Comparison of ENCODE assay signal across 8 mouse cellular contexts in genomic region chr9:69125011-69125786, GRCm38 (mm10).
DNase-seq lines count a peak whose midpoint lies in the region; ATAC-seq and TF ChIP-seq lines count a peak whose summit lies in the region.

No protein-coding gene starts in this region.

- ATAC-seq in embryonic facial prominence, embryonic 15.5 days (ENCODE audit: insufficient number of reproducible peaks, low FRiP score, low TSS enrichment, low read depth): no peak
- ATAC-seq in heart, embryonic 14.5 days (ENCODE audit: insufficient number of reproducible peaks, insufficient read depth, low FRiP score, low read depth): 0 out of 2 replicates have a peak, but pooled peaks have one; percentile 35
- peak; percentile 83 for ATAC-seq in kidney, embryonic 16.5 days (ENCODE audit: low FRiP score, low TSS enrichment)
- no peak for ATAC-seq in liver, embryonic 12.5 days

- WGBS in embryonic facial prominence, embryonic 15.5 days: 10% methylated on average over 22 of the region's 22 CpGs
- WGBS in heart, embryonic 14.5 days: 5% methylated on average over 22 of the region's 22 CpGs
- 3% methylated on average over 22 of the region's 22 CpGs for WGBS in kidney, embryonic 16.5 days
- WGBS in liver, embryonic 12.5 days (ENCODE audit: insufficient replicate concordance): 13% methylated on average over 22 of the region's 22 CpGs

- peaks cover 6% of the 10 kb centered on the region; the same call in 1 of the 2 replicates for H3K4me1 ChIP-seq in embryonic facial prominence, embryonic 15.5 days
- peaks cover 14 to 32% of the 10 kb centered on the region in 2 experiments for H3K4me1 ChIP-seq in heart, embryonic 14.5 days (ENCODE audit: control insufficient read depth in 2 of 2, insufficient read depth in 2 of 2, low read length in 2 of 2)
- peaks cover 16% of the 10 kb centered on the region for H3K4me1 ChIP-seq in kidney, embryonic 16.5 days (ENCODE audit: insufficient read depth, low read length)
- H3K4me1 ChIP-seq in liver, embryonic 12.5 days: peaks cover 10% of the 10 kb centered on the region

- H3K27ac ChIP-seq in embryonic facial prominence, embryonic 15.5 days (replicated peaks): no peak overlapping the region
- H3K27ac ChIP-seq in heart, embryonic 14.5 days (replicated peaks in 1 of 2; ENCODE audit: control insufficient read depth in 1 of 2, insufficient read depth in 1 of 2, low read depth in 2 of 2, low read length in 2 of 2): peak overlapping the region; percentile 44 to 50; a peak in 1 of 4 replicates
- H3K27ac ChIP-seq in kidney, embryonic 16.5 days (ENCODE audit: low read length): peak overlapping the region; percentile 27
- H3K27ac ChIP-seq in liver, embryonic 12.5 days: no peak overlapping the region

- H3K4me2 ChIP-seq in embryonic facial prominence, embryonic 15.5 days (replicated peaks): peak overlapping the region; percentile 45
- peak overlapping the region; percentile 70 for H3K4me2 ChIP-seq in heart, embryonic 14.5 days (ENCODE audit: low read length)
- peak overlapping the region; percentile 56 for H3K4me2 ChIP-seq in kidney, embryonic 16.5 days (replicated peaks; ENCODE audit: low read depth, low read length)
- H3K4me2 ChIP-seq in liver, embryonic 12.5 days: peak overlapping the region; percentile 58
- peak overlapping the region; percentile 56 for H3K4me2 ChIP-seq in myocyte (ENCODE audit: low read depth)

- no peak overlapping the region for H3ac ChIP-seq in myocyte (ENCODE audit: control insufficient read depth, insufficient read length)

- peak overlapping the region; percentile 27 for H3K4me3 ChIP-seq in embryonic facial prominence, embryonic 15.5 days (replicated peaks)
- H3K4me3 ChIP-seq in heart, embryonic 14.5 days (ENCODE audit: control insufficient read depth in 1 of 2, insufficient read depth in 1 of 2, low read depth in 1 of 2, low read length in 2 of 2): peak overlapping the region; percentile 27 to 43
- peak overlapping the region; percentile 30 for H3K4me3 ChIP-seq in kidney, embryonic 16.5 days (ENCODE audit: low read length)
- H3K4me3 ChIP-seq in liver, embryonic 12.5 days: peak overlapping the region; percentile 22
- no peak overlapping the region for H3K4me3 ChIP-seq in myocyte

- no peaks in the 10 kb centered on the region for H3K36me3 ChIP-seq in embryonic facial prominence, embryonic 15.5 days
- H3K36me3 ChIP-seq in heart, embryonic 14.5 days (ENCODE audit: control insufficient read depth, insufficient read depth, low read length): no peaks in the 10 kb centered on the region
- no peaks in the 10 kb centered on the region for H3K36me3 ChIP-seq in kidney, embryonic 16.5 days (ENCODE audit: insufficient read depth, low read length)
- no peaks in the 10 kb centered on the region for H3K36me3 ChIP-seq in liver, embryonic 12.5 days
- no peaks in the 10 kb centered on the region for H3K36me3 ChIP-seq in myocyte (ENCODE audit: control insufficient read depth, insufficient read depth)

- no peaks in the 10 kb centered on the region for H3K9me3 ChIP-seq in embryonic facial prominence, embryonic 15.5 days (replicated peaks)
- no peaks in the 10 kb centered on the region for H3K9me3 ChIP-seq in heart, embryonic 14.5 days (ENCODE audit: control insufficient read depth, low read length)
- no peaks in the 10 kb centered on the region for H3K9me3 ChIP-seq in kidney, embryonic 16.5 days (ENCODE audit: low read length)
- no peaks in the 10 kb centered on the region for H3K9me3 ChIP-seq in liver, embryonic 12.5 days (replicated peaks)

- no peaks in the 10 kb centered on the region for H3K27me3 ChIP-seq in embryonic facial prominence, embryonic 15.5 days
- H3K27me3 ChIP-seq in heart, embryonic 14.5 days (ENCODE audit: control insufficient read depth, insufficient read depth, low read length): peaks cover 3% of the 10 kb centered on the region
- no peaks in the 10 kb centered on the region for H3K27me3 ChIP-seq in kidney, embryonic 16.5 days (ENCODE audit: insufficient read depth, low read length)
- peaks cover 23% of the 10 kb centered on the region; the same call in 1 of the 2 replicates for H3K27me3 ChIP-seq in liver, embryonic 12.5 days (replicated peaks)
- peaks cover 3% of the 10 kb centered on the region for H3K27me3 ChIP-seq in myocyte (ENCODE audit: control insufficient read depth, insufficient read depth, insufficient read length)

- no peaks in the 10 kb centered on the region for H3K79me2 ChIP-seq in myocyte (ENCODE audit: control insufficient read depth, insufficient read depth)

- peak; percentile 18 for DNase-seq in 3134 (ENCODE audit: extremely low read depth, insufficient read length, low spot score)
- DNase-seq in adrenal gland, adult 2 months: peak; percentile 80
- DNase-seq in thymus, postnatal 25 days: peak; percentile 46

- TF ChIP-seq POLR2A in myocyte (IDR thresholded peaks at IDR 0.05; ENCODE audit: insufficient read length, low read depth): no peak

- no peak overlapping the region for H3K9ac ChIP-seq in embryonic facial prominence, embryonic 15.5 days
- H3K9ac ChIP-seq in heart, embryonic 14.5 days (ENCODE audit: low read length): peak overlapping the region; percentile 62; the same call in 1 of the 2 replicates
- H3K9ac ChIP-seq in kidney, embryonic 16.5 days (replicated peaks; ENCODE audit: low read length): peak overlapping the region; percentile 40; the same call in 1 of the 2 replicates
- no peak overlapping the region for H3K9ac ChIP-seq in liver, embryonic 12.5 days

TF ChIP-seq in myocyte, 11 proteins besides CTCF, POLR2A, EP300 and RAD21:
- no peak for TF ChIP-seq REST (IDR thresholded peaks at IDR 0.05; ENCODE audit: insufficient read depth, insufficient read length)
- TF ChIP-seq SRF (IDR thresholded peaks at IDR 0.05; ENCODE audit: control insufficient read depth, insufficient read length, low read depth): no peak
- TF ChIP-seq CEBPB (IDR thresholded peaks at IDR 0.05; ENCODE audit: insufficient read depth, poor library complexity, severe bottlenecking): no peak
- TF ChIP-seq POLR2AphosphoS2 (IDR thresholded peaks at IDR 0.05; ENCODE audit: insufficient read length, low read depth): no peak
- TF ChIP-seq MYOG (IDR thresholded peaks at IDR 0.05; ENCODE audit: control insufficient read depth in 1 of 3, insufficient read depth in 1 of 3, insufficient read length in 2 of 3, low read depth in 2 of 3): no peak
- no peak for TF ChIP-seq TCF12 (IDR thresholded peaks at IDR 0.05; ENCODE audit: insufficient read depth, poor library complexity, severe bottlenecking)
- TF ChIP-seq MAX (IDR thresholded peaks at IDR 0.05; ENCODE audit: low read depth): no peak
- no peak for TF ChIP-seq TCF3 (IDR thresholded peaks at IDR 0.05; ENCODE audit: insufficient read length, low read depth)
- TF ChIP-seq MYOD1 (IDR thresholded peaks at IDR 0.05; ENCODE audit: control insufficient read depth in 1 of 3, insufficient read length in 2 of 3, low read depth in 2 of 3): no peak
- TF ChIP-seq USF1 (IDR thresholded peaks at IDR 0.05; ENCODE audit: low read depth): no peak

Comparison
In these comparisons a context has a peak if more than half of its experiments do, and no peak if none do; other contexts are left out.
1. DNase-seq: peak in every context shown above with its lines; median percentile 80 in adrenal gland, adult 2 months; 46 in thymus, postnatal 25 days; 18 in 3134.
2. ATAC-seq: peak in heart, embryonic 14.5 days (single experiment) and kidney, embryonic 16.5 days (single experiment); none in embryonic facial prominence, embryonic 15.5 days (single experiment) and liver, embryonic 12.5 days (single experiment).
3. H3K27ac ChIP-seq: peak in heart, embryonic 14.5 days (2 of 2) and kidney, embryonic 16.5 days (single experiment); none in embryonic facial prominence, embryonic 15.5 days (single experiment) and liver, embryonic 12.5 days (single experiment).
4. H3K9ac ChIP-seq: peak in heart, embryonic 14.5 days (single experiment) and kidney, embryonic 16.5 days (single experiment); none in embryonic facial prominence, embryonic 15.5 days (single experiment) and liver, embryonic 12.5 days (single experiment).
5. Peak in every context shown above with its lines, with median percentiles within 50 percentile points of each other: H3K4me2 ChIP-seq.